Mouse (Mus musculus) adrenal gland, postnatal 4 days (tissue): Measurements from ENCODE around the gene Arl15. TPM values are rescaled to one million over a fixed set of nuclear protein-coding genes. Genes with fewer than 3 reads are reported as not detected.

ENCODE experiments used
- DNase-seq, 2 experiments: peaks; one replicate each; pipeline ENCODE4 v3.0.0; 2021 to 2022; ENCODE audit warnings: low spot score in 2 of 2, mixed read lengths in 2 of 2
- total RNA-seq, 2 experiments: library from RNA; stranded (reverse); gene quantifications; 2 replicates each; pipeline ENCODE4 v1.2.3; 2021

Arl15 gene
- total RNA-seq, 2 experiments from 2014 or later, result 32.9 to 36.5 TPM

GRCm38 (mm10) chr13:114090786-114091185, 296.5 kb downstream of the Arl15 start:
- DNase-seq, result no peak

GRCm38 (mm10) chr13:114091231-114091630, 296.9 kb downstream of the Arl15 start:
- DNase-seq, result no peak

GRCm38 (mm10) chr13:114094151-114094875, 300.0 kb downstream of the Arl15 start:
- DNase-seq, result no peak

GRCm38 (mm10) chr13:114095440-114095839, 301.1 kb downstream of the Arl15 start:
- DNase-seq, result no peak

GRCm38 (mm10) chr13:114096386-114096785, 302.1 kb downstream of the Arl15 start:
- no peak for DNase-seq

- no peak for DNase-seq
Observed at GRCm38 (mm10) chr13:114101155-114101554, 306.9 kb downstream of the Arl15 start.

GRCm38 (mm10) chr13:114106083-114106482, 311.8 kb downstream of the Arl15 start:
- no peak for DNase-seq

- DNase-seq, result no peak
Observed at GRCm38 (mm10) chr13:114107499-114107898, 313.2 kb downstream of the Arl15 start.

- DNase-seq, result no peak
Observed at GRCm38 (mm10) chr13:114109441-114109840, 315.1 kb downstream of the Arl15 start.

GRCm38 (mm10) chr13:114109845-114110244, 315.5 kb downstream of the Arl15 start:
- DNase-seq, result no peak

GRCm38 (mm10) chr13:114113516-114113915, 319.2 kb downstream of the Arl15 start:
- no peak for DNase-seq

GRCm38 (mm10) chr13:114114586-114114985, 320.3 kb downstream of the Arl15 start:
- DNase-seq, result no peak

- no peak for DNase-seq
Observed at GRCm38 (mm10) chr13:114115106-114115505, 320.8 kb downstream of the Arl15 start.

GRCm38 (mm10) chr13:114118104-114118830, 324.0 kb downstream of the Arl15 start:
- DNase-seq, result no peak

GRCm38 (mm10) chr13:114119816-114120215, 325.5 kb downstream of the Arl15 start:
- no peak for DNase-seq

- DNase-seq, result no peak
Observed at GRCm38 (mm10) chr13:114121591-114121990, 327.3 kb downstream of the Arl15 start.

GRCm38 (mm10) chr13:114123391-114123790, 329.1 kb downstream of the Arl15 start:
- DNase-seq, result no peak

- DNase-seq, result no peak
Observed at GRCm38 (mm10) chr13:114124385-114124784, 330.1 kb downstream of the Arl15 start.

- no peak for DNase-seq
Observed at GRCm38 (mm10) chr13:114124991-114125390, 330.7 kb downstream of the Arl15 start.

GRCm38 (mm10) chr13:114128366-114128765, 334.1 kb downstream of the Arl15 start:
- no peak for DNase-seq

GRCm38 (mm10) chr13:114129986-114130385, 335.7 kb downstream of the Arl15 start:
- no peak for DNase-seq

- no peak for DNase-seq
Observed at GRCm38 (mm10) chr13:114130566-114131319, 336.4 kb downstream of the Arl15 start.
